Mouse (Mus musculus) stomach, postnatal 0 days (tissue): ENCODE measurements around the gene Mef2a. TPM values are rescaled to one million over a fixed set of nuclear protein-coding genes. Genes with fewer than 3 reads are reported as not detected.

Experiments used
- ATAC-seq: fragments of 200-750 bp; cut with Nextera tagmentation; 2 replicates; pipeline ENCODE4 v1.8.0; 2017; ENCODE audit not compliant: low FRiP score, low TSS enrichment
- DNase-seq: peaks from one replicate; pipeline ENCODE4 v3.0.0-alpha.2; 2016; ENCODE audit warnings: low spot score
- H3K27ac ChIP-seq: fragments of 300-500 bp; sonication (generic); replicated peaks from 2 replicates; pipeline ENCODE4 v1.5.1; 2014; ENCODE audit warnings: mild to moderate bottlenecking, control low read depth
- H3K27me3 ChIP-seq: fragments of 300-500 bp; sonication (generic); 2 replicates; pipeline ENCODE4 v1.6.1; 2014; ENCODE audit warnings: low read length; ENCODE audit not compliant: control insufficient read depth, insufficient read depth
- H3K36me3 ChIP-seq: fragments of 300-500 bp; sonication (generic); 2 replicates; pipeline ENCODE4 v1.6.1; 2014; ENCODE audit warnings: low read length, mixed read lengths; ENCODE audit not compliant: control insufficient read depth, insufficient read depth
- H3K4me1 ChIP-seq: fragments of 300-500 bp; sonication (generic); replicated peaks from 2 replicates; pipeline ENCODE4 v1.6.1; 2014; ENCODE audit warnings: antibody characterized with exemption; ENCODE audit not compliant: control insufficient read depth, insufficient read depth
- H3K4me2 ChIP-seq: fragments of 300-500 bp; sonication (generic); replicated peaks from 2 replicates; pipeline ENCODE4 v1.6.1; 2014; ENCODE audit warnings: low read depth, mild to moderate bottlenecking, control low read depth, moderate library complexity
- H3K4me3 ChIP-seq: fragments of 300-500 bp; sonication (generic); 2 replicates; pipeline ENCODE4 v1.5.1; 2014; ENCODE audit warnings: low read depth, low read length, control low read depth
- H3K9ac ChIP-seq: fragments of 300-500 bp; sonication (generic); 2 replicates; pipeline ENCODE4 v1.6.1; 2014; ENCODE audit warnings: mild to moderate bottlenecking, low read length, control low read depth, mixed read lengths
- H3K9me3 ChIP-seq: fragments of 300-500 bp; sonication (generic); 2 replicates; pipeline ENCODE4 v1.6.1; 2016; ENCODE audit warnings: low read length; ENCODE audit not compliant: control insufficient read depth
- CTCF ChIP-seq: IDR thresholded peaks from 2 replicates; pipeline ENCODE4 v1.5.1; 2016; ENCODE audit warnings: antibody characterized with exemption, low read depth, mild to moderate bottlenecking, moderate library complexity
- EP300 ChIP-seq: optimal IDR thresholded peaks from 2 replicates; pipeline ENCODE3; 2016; ENCODE audit warnings: antibody characterized with exemption
- WGBS: fragments of 180-500 bp; shearing (Covaris S2); extraction: QIAGEN DNeasy Blood & Tissue Kit; methylation state at CpG from one replicate; pipeline ENCODE4 v1.1.7; 2014; 5-methylcytosine and 5-hydroxymethylcytosine counted together
- polyA plus RNA-seq: library from polyadenylated mRNA; unstranded; fragments of >200 nt; fragmentation: Nextera tagmentation; extraction: Ambion mirVana; gene quantifications from 2 replicates; pipeline ENCODE4 v1.2.1, GENCODE M21; 2015

Mef2a gene
- polyA plus RNA-seq, 1 experiment from 2014 or later = 21.5 TPM

DNA sequence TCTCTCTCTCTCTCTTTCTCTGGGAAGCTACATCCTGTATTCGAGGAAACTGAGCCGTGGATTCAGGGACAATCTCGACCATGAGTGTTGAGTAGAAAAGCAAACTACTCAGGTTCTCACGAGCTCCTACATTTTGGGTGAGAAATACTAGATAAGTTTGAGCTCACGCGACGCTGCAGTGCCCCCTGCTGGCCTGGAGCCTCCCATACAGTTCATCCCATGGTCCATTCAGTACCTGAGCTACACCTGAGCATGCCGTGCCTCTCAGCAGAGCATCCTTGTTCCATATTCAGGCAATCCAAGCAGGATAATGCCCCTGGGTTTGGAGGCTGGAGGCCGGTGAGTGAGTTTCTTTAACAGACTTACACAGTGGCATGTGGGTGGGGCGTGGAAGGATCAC is 173.2 kb downstream of the Mef2a start:
- no peak for TF ChIP-seq EP300
- peak; percentile 93 for TF ChIP-seq CTCF
- Histone ChIP-seq H3K9me3 (no peaks in the 10 kb centered on the region), H3K4me1 (no peaks in the 10 kb centered on the region), H3K36me3 (no peaks in the 10 kb centered on the region), H3K4me2 (no peak overlapping the region), H3K27me3 (no peaks in the 10 kb centered on the region), H3K27ac (no peak overlapping the region), H3K4me3 (no peak overlapping the region), H3K9ac (no peak overlapping the region)
- WGBS = 16% methylated on average over 10 of the region's 10 CpGs
- ATAC-seq = 0 out of 2 replicates have a peak, but pooled peaks have one; percentile 35
- peak; percentile 80 for DNase-seq

DNA sequence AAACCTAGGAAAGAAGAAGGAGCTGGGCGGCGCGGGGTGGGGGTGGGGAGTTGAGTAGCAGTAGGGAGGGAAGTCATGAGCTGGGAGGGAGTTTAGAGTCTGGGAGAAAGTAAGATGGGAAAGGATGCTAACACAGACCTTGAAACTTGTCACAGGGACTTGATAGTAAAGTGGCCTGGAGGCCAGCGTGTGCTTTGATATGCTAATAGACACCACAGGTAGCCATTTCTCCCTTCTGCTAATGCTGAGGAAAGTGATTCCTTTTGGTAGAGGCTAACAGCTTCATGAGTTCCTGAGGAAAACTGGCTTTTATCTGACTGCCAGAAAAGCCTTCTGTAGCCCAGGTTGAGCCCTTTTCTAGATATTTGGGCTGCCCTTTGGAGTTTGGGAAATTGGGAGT is 188.9 kb downstream of the Mef2a start:
- TF ChIP-seq CTCF (no peak), EP300 (no peak)
- 42% methylated on average over 4 of the region's 4 CpGs for WGBS
- no peak overlapping the region for H3K4me3 ChIP-seq
- no peaks in the 10 kb centered on the region for H3K9me3 ChIP-seq
- H3K27me3 ChIP-seq = no peaks in the 10 kb centered on the region
- no peak overlapping the region for H3K9ac ChIP-seq
- no peaks in the 10 kb centered on the region for H3K4me1 ChIP-seq
- no peak for ATAC-seq
- no peak for DNase-seq
- H3K4me2 ChIP-seq = no peak overlapping the region
- H3K36me3 ChIP-seq = no peaks in the 10 kb centered on the region
- H3K27ac ChIP-seq = no peak overlapping the region

Other genes with a start within 250 kb of the Mef2a start
- 8.5 and 9.8 TPM in 2 replicates for gene Lysmd4, start 150.3 kb downstream of the Mef2a start, polyA plus RNA-seq